Mouse (Mus musculus) left cerebral cortex, postnatal 36 days (tissue): ENCODE results near the gene Esp8. TPM values are rescaled to one million over a fixed set of nuclear protein-coding genes. Genes with fewer than 3 reads are reported as not detected.
"Not testable (repeated sequence)": the region's sequence is repeated elsewhere in the genome, so short reads cannot be mapped to it uniquely, and the experiment has no call there.

Experiments used
- DNase-seq, 2 experiments: peaks; one replicate each; pipeline ENCODE4 v3.0.0; 2021 to 2022; ENCODE audit warnings: low spot score in 2 of 2, mixed read lengths in 1 of 2
- intact Hi-C: fragments of 180-260 bp; cut with DNase I; formaldehyde crosslinking; loops from one replicate; pipeline ENCODE4 v1.15.1; 2025
- total RNA-seq, 2 experiments: library from RNA; stranded (reverse); gene quantifications; 2 replicates each; pipeline ENCODE4 v1.2.3; 2021

Esp8 gene
- total RNA-seq, result not detected

GRCm38 (mm10) chr17:40519818-40520217, at the start of gene Esp8:
Esp8 (plus strand) TSS chr17:40520022.
- intact Hi-C loops, result no loop called here

DNA sequence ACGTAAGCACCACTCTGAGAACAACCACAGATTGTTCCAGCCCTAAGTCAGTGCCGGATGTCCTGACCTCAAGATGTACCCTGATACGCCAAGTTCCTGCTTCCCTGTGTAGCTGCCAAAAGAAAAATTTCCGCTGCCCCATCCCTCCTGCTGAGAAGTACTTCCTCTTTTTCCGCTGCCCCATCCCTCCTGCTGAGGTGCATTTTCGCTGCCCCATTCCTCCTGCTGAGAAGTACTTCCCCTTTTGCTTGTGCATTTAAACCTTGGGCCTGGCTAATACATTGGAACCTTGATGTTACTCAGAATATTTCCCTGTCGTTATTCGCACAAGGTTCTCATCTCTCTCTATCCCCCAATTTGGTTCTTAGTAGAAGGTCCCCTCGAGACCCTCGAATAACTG, 36.3 kb upstream of the Esp8 start:
- intact Hi-C loops, DNase-seq: not testable (repeated sequence)

More at GRCm38 (mm10) chr17:40519818-40520217, at the start of gene Esp8:
- no peak for DNase-seq

- intact Hi-C loops, result not testable (repeated sequence)
Observed at GRCm38 (mm10) chr17:40495468-40496185, 24.2 kb upstream of the Esp8 start.

GRCm38 (mm10) chr17:40529813-40530212, 10.0 kb downstream of the Esp8 start:
- no peak for DNase-seq
- intact Hi-C loops, result no loop called here

More at GRCm38 (mm10) chr17:40495468-40496185, 24.2 kb upstream of the Esp8 start:
- not testable (repeated sequence) for DNase-seq

- intact Hi-C loops, result no loop called here
- DNase-seq, result no peak
Observed at GRCm38 (mm10) chr17:40531147-40531546, 11.3 kb downstream of the Esp8 start.

DNA sequence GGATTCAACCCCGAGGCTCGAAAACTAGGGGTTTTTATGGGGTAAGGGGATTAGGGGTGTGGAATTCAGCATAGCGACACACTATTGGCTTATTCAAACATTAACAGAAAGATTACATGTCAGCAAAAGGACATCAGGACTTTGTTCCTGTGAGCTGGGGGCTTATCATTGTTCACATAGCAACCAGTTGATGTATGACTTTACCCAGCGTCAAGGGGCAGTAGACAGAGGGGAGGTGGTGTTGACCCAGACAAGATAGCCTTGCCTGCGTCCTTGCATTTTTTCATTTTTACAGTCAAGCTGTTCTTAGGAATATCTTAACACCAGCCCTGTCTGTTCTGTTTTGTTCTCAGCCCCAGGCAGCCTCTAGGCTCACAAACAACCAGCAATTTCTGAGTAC, 27.2 kb downstream of the Esp8 start:
- DNase-seq, intact Hi-C loops: not testable (repeated sequence)

DNA sequence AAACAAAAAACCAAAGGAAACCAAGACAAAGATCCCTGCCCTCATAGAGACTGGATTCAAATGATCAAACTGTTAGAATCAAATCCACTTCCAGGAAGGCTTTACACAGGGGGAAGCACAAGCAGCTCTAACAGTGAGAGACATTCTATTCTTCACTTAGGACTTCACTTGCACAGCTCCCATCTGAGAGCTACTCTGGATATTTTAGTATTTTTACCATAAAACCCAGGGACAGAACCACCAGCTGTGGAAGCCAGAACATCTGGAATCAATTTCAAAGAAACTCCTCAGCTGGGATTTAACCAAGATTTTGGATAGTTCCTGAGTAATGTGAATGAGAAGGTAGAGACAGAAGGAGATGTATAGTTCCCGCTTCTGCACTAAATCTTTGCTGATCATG, 33.6 kb downstream of the Esp8 start:
- intact Hi-C loops, result no loop called here
- no peak for DNase-seq

DNA sequence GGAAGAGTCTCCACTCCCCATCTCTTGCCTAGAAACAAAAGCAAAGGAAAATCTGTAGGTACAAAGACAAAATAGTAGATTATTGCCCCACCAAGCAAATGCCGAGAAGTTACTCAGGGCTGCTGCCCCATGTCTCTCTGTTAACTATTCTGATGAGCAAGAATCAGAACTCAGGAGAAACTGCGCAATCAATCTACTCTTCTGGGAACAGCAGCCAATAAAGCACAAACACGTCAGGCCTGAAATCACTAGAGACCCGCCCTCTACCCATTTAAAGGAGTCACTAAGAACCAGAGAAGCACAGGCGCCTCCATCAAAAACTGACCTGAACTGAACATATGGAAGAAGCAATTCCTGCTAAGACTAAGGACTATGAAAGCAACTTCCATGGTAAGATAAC, 41.4 kb downstream of the Esp8 start, which contains the start of gene Esp6:
Gene Esp6, plus strand, starts transcription at position 301 of the 400 bp plus-strand sequence.
- intact Hi-C loops, result no loop called here
- DNase-seq, result no peak

Other genes with a start within 250 kb of the Esp8 start
- not detected for gene Crisp1, start 200.8 kb upstream of the Esp8 start, total RNA-seq
- not detected for gene Esp6, start 41.5 kb downstream of the Esp8 start, total RNA-seq
- gene Esp4, start 78.6 kb downstream of the Esp8 start, total RNA-seq, result not detected
- gene Esp3, start 112.1 kb downstream of the Esp8 start, total RNA-seq, result not detected
- not detected for gene Esp1, start 207.1 kb downstream of the Esp8 start, total RNA-seq